Mouse (Mus musculus) thymus, adult 2 months (tissue): ENCODE results near the gene Myo1b.

ENCODE experiments used
- CTCF ChIP-seq: fragments of 200-500 bp; IDR thresholded peaks from 2 replicates; pipeline ENCODE4 v1.5.1; 2012; ENCODE audit warnings: mild to moderate bottlenecking, control low read depth, low read length, moderate library complexity, borderline replicate concordance; ENCODE audit not compliant: control insufficient read depth, poor library complexity, insufficient read depth; ENCODE audit errors: extremely low read depth
- POLR2A ChIP-seq: fragments of 200-500 bp; IDR thresholded peaks from 2 replicates; pipeline ENCODE4 v1.6.1; 2012; ENCODE audit warnings: mild to moderate bottlenecking, low read length, control low read depth, moderate library complexity; ENCODE audit not compliant: control insufficient read depth, poor library complexity, insufficient read depth; ENCODE audit errors: extremely low read depth

DNA sequence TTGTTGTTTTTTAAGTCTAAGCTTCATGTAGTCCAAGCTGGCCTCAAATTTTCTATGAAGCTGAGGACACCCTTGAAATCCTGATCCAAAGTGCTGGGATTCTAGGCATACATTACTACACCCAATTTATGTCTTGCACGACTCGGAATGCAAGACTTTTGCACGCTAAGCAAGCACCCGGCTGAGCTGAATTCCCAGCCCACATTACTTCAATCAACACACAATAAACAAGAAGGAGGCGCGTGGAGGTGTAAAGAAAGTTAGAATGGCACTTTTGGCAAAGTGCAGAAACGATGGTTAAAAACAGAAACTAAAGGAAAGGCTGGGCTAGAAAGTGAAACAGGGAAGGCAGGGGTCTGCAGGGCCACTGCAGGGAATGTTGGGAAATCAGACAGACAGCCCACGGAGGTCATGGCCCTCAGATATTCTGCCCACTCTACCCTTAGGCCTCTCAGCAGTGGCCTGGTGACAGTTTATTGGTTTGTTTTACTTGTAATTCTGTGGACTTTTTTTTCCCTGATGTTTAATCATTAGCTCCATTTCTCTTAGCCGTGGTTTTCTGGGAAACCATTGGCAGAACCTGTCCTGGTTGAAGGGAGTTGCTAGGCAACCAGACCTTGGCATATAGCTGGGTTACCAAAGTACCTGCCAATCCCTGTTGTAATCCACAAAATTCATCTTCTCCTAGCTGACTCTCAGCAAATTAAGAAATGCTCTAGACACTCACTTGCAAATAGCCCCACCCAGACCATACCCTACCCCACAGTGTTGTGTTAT, 195.8 kb downstream of the Myo1b start:
- TF ChIP-seq CTCF: no peak
- no peak for TF ChIP-seq POLR2A
